Mouse (Mus musculus): ENCODE data around the gene Ccdc60. TPM values are rescaled to one million over a fixed set of nuclear protein-coding genes. Genes with fewer than 3 reads are reported as not detected.

The Ccdc60 gene
- polyA plus RNA-seq, 2 experiments: 0.01 TPM; not detected in 1

DNA sequence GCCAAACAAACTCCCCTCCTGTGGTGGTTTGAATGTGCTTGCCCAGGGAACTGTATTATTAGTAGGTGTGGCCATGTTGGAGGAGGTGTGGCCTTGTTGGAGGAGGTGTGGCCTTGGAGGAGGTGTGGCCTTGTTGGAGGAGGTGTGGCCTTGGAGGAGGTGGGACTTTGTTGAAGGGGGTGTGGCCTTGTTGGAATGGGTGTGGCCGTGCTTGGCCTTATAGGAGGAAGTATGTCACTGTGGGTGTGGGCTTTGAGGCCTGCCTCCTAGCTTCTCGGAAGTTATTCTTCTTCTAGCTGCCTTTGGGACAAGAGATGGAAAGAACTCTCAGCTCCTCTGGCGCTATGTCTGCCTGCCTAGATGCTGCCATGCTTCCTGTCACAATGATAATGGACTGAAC, 66.9 kb downstream of the Ccdc60 start:
- Histone ChIP-seq H3K9me3 (ENCODE audit: control insufficient read depth, low read length) (no peaks in the 10 kb centered on the region), H3K36me3 (replicated peaks; ENCODE audit: control insufficient read depth, insufficient read depth, low read depth) (no peaks in the 10 kb centered on the region), H3K27ac (no peak overlapping the region), H3K4me1 (replicated peaks; ENCODE audit: control insufficient read depth in 2 of 2, insufficient read depth in 2 of 2, low read length in 1 of 2) (no peaks in the 10 kb centered on the region), H3K9ac (replicated peaks) (no peak overlapping the region), H3K4me2 (ENCODE audit: low read depth) (no peak overlapping the region), H3K4me3 (ENCODE audit: insufficient read depth in 1 of 2, low read depth in 2 of 2, low read length in 2 of 2) (no peak overlapping the region), H3K27me3 (ENCODE audit: control insufficient read depth, insufficient read depth, low read length) (no peaks in the 10 kb centered on the region)
- DNase-seq (ENCODE audit: low read depth in 3 of 3, low spot score in 3 of 3) (no peak), ATAC-seq (ENCODE audit: insufficient read depth) (no peak)
- WGBS (ENCODE audit: insufficient replicate concordance): 61% methylated on average over 3 of the region's 3 CpGs
- TF ChIP-seq EP300 (IDR thresholded peaks at IDR 0.05; ENCODE audit: low read depth) (no peak), CTCF (IDR thresholded peaks at IDR 0.05; ENCODE audit: low read depth) (no peak)

DNA sequence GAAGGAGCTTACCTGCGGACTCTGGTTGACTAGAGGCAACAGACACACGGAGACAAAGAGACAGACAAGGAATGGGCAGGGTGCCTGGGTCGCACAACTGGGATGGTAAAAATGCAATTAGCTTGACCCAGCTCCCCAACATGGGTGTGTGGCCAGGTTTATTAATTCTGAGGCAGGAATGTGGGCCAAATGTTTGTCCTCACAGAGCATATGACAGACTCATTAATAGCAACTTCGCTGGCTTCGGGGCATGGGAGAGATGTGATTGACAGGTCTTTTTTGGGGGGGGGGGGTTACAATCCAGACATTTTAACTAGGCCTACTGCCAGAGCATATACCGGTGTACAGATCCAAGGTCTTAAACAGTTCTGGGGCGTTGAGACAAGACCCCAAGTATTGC, 69.5 kb downstream of the Ccdc60 start:
- H3K4me2 ChIP-seq (ENCODE audit: low read depth): no peak overlapping the region
- no peak overlapping the region for H3K27ac ChIP-seq
- H3K27me3 ChIP-seq (ENCODE audit: control insufficient read depth, insufficient read depth, low read length): no peaks in the 10 kb centered on the region
- no peaks in the 10 kb centered on the region for H3K36me3 ChIP-seq (replicated peaks; ENCODE audit: control insufficient read depth, insufficient read depth, low read depth)
- WGBS (ENCODE audit: insufficient replicate concordance): 72% methylated on average over 7 of the region's 7 CpGs
- TF ChIP-seq CTCF (IDR thresholded peaks at IDR 0.05; ENCODE audit: low read depth): no peak
- no peak for TF ChIP-seq EP300 (IDR thresholded peaks at IDR 0.05; ENCODE audit: low read depth)
- ATAC-seq (ENCODE audit: insufficient read depth) (no peak), DNase-seq (ENCODE audit: low read depth in 3 of 3, low spot score in 3 of 3) (no peak)
- no peaks in the 10 kb centered on the region for H3K9me3 ChIP-seq (ENCODE audit: control insufficient read depth, low read length)
- no peak overlapping the region for H3K9ac ChIP-seq (replicated peaks)
- H3K4me1 ChIP-seq (replicated peaks; ENCODE audit: control insufficient read depth in 2 of 2, insufficient read depth in 2 of 2, low read length in 1 of 2): no peaks in the 10 kb centered on the region
- no peak overlapping the region for H3K4me3 ChIP-seq (ENCODE audit: insufficient read depth in 1 of 2, low read depth in 2 of 2, low read length in 2 of 2)

DNA sequence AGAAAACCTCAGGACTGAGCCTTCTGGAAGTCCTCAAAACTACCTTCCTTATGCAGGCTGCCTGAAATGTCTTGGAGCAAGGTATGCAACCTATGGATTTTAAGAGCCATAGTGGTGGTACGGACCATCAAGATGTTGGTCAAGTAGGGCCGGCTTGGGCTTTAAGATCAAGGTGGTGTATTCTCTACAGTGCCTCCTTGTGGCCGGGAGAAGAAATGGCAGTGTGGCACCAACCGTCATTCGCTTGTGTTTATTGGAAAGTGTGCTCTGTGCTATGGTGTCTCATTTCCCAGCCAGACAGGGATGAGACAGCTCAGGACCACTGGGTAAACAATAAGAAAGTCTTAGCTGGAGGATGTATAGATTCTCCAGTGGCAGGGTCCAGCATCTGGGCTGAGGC, 76.1 kb downstream of the Ccdc60 start:
- Histone ChIP-seq H3K27ac (no peak overlapping the region), H3K9ac (replicated peaks) (no peak overlapping the region), H3K27me3 (ENCODE audit: control insufficient read depth, insufficient read depth, low read length) (no peaks in the 10 kb centered on the region), H3K36me3 (replicated peaks; ENCODE audit: control insufficient read depth, insufficient read depth, low read depth) (no peaks in the 10 kb centered on the region), H3K4me3 (ENCODE audit: insufficient read depth in 1 of 2, low read depth in 2 of 2, low read length in 2 of 2) (no peak overlapping the region), H3K4me1 (replicated peaks; ENCODE audit: control insufficient read depth in 2 of 2, insufficient read depth in 2 of 2, low read length in 1 of 2) (no peaks in the 10 kb centered on the region), H3K9me3 (ENCODE audit: control insufficient read depth, low read length) (no peaks in the 10 kb centered on the region), H3K4me2 (ENCODE audit: low read depth) (no peak overlapping the region)
- 48% methylated on average over 5 of the region's 5 CpGs for WGBS (ENCODE audit: insufficient replicate concordance)
- TF ChIP-seq CTCF (IDR thresholded peaks at IDR 0.05; ENCODE audit: low read depth) (peak; percentile 71), EP300 (IDR thresholded peaks at IDR 0.05; ENCODE audit: low read depth) (no peak)
- ATAC-seq (ENCODE audit: insufficient read depth) (no peak), DNase-seq (ENCODE audit: low read depth in 3 of 3, low spot score in 3 of 3) (no peak)

DNA sequence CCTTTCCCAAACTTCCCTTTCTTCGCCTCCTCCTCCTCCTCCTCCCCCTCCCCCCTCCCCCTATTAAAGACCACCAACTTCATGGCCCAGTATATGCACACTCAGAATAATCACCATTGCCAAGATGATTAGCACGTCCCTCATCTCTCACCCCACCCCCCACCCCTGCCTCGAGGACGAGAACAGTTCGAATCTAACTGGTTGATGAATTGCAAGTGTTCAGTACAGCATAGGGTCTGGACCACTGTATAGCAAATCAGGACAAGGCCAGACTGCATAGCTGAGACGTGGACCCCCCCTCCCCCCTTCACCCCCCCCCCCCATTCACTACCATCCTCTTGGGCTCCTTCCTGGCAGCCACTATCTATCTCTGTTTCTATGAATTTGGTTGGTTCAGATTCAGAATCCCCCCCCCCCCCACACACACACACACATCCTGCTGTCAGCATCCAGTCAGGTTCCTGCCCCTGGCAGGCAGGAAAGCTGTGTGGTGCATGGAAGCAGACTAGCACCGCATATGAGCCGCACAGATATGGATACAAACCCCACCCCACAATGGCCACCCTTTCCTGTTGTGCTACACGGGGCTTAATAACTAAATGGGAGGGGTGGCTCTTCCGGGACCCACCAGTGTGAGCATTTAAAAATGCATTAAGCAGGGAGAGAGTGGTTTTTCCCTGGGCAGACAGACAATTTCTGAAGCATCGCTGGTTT, 79.2 kb downstream of the Ccdc60 start:
- H3K27me3 ChIP-seq (ENCODE audit: control insufficient read depth, insufficient read depth, low read length): no peaks in the 10 kb centered on the region

DNA sequence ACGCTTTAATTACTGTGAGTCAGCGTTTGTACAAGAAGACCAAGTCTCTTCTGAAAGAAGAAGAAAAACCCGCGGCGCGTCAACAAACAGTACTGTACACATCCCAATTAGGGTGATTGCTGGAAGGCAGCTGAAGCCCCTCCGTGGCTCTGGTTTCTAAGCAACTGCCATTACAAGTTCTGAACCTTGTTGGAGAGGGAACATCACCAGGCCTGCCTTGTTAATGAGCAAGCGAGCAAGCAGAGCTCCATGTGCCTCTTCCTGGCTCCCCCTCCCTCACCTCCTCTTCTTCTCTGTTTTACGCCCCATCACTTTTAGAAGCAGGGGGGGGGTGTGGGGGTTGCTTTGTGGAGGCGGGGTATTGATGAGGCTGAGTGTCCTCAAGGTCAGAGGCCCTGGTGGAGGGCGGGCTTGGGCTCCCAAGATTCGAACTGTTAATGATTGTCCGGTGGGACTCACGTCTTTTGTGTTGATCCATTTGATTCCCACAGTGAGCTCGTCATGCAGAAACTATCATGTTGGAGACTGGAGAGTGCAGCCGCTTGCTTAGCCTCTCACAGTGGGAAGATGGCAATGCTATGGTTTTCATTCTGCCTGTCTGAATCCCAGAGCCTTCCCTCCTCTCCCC, 79.9 kb downstream of the Ccdc60 start:
- no peak for ATAC-seq (ENCODE audit: insufficient read depth)

More for the DNA sequence above, 79.2 kb downstream of the Ccdc60 start:
- H3K4me3 ChIP-seq (ENCODE audit: insufficient read depth in 1 of 2, low read depth in 2 of 2, low read length in 2 of 2): no peak overlapping the region
- WGBS (ENCODE audit: insufficient replicate concordance): 32% methylated on average over 11 of the region's 11 CpGs
- no peak overlapping the region for H3K9ac ChIP-seq (replicated peaks)
- H3K36me3 ChIP-seq (replicated peaks; ENCODE audit: control insufficient read depth, insufficient read depth, low read depth): no peaks in the 10 kb centered on the region
- ATAC-seq (ENCODE audit: insufficient read depth) (no peak), DNase-seq (ENCODE audit: low read depth in 3 of 3, low spot score in 3 of 3) (no peak)
- H3K9me3 ChIP-seq (ENCODE audit: control insufficient read depth, low read length): no peaks in the 10 kb centered on the region
- no peak for TF ChIP-seq CTCF (IDR thresholded peaks at IDR 0.05; ENCODE audit: low read depth)
- no peak for TF ChIP-seq EP300 (IDR thresholded peaks at IDR 0.05; ENCODE audit: low read depth)
- H3K27ac ChIP-seq: no peak overlapping the region
- no peaks in the 10 kb centered on the region for H3K4me1 ChIP-seq (replicated peaks; ENCODE audit: control insufficient read depth in 2 of 2, insufficient read depth in 2 of 2, low read length in 1 of 2)
- H3K4me2 ChIP-seq (ENCODE audit: low read depth): no peak overlapping the region

More for the DNA sequence above, 79.9 kb downstream of the Ccdc60 start:
- no peak for TF ChIP-seq CTCF (IDR thresholded peaks at IDR 0.05; ENCODE audit: low read depth)
- TF ChIP-seq EP300 (IDR thresholded peaks at IDR 0.05; ENCODE audit: low read depth): no peak
- no peak overlapping the region for H3K4me3 ChIP-seq (ENCODE audit: insufficient read depth in 1 of 2, low read depth in 2 of 2, low read length in 2 of 2)
- H3K9me3 ChIP-seq (ENCODE audit: control insufficient read depth, low read length): no peaks in the 10 kb centered on the region
- no peak overlapping the region for H3K4me2 ChIP-seq (ENCODE audit: low read depth)
- no peaks in the 10 kb centered on the region for H3K36me3 ChIP-seq (replicated peaks; ENCODE audit: control insufficient read depth, insufficient read depth, low read depth)
- no peaks in the 10 kb centered on the region for H3K4me1 ChIP-seq (replicated peaks; ENCODE audit: control insufficient read depth in 2 of 2, insufficient read depth in 2 of 2, low read length in 1 of 2)
- no peaks in the 10 kb centered on the region for H3K27me3 ChIP-seq (ENCODE audit: control insufficient read depth, insufficient read depth, low read length)
- no peak overlapping the region for H3K9ac ChIP-seq (replicated peaks)
- 54% methylated on average over 16 of the region's 16 CpGs for WGBS (ENCODE audit: insufficient replicate concordance)
- H3K27ac ChIP-seq: no peak overlapping the region
- no peak for DNase-seq (ENCODE audit: low read depth in 3 of 3, low spot score in 3 of 3)
